Mouse (Mus musculus) kidney, postnatal 0 days (tissue): Measurements from ENCODE around the gene Gh. TPM values are rescaled to one million over a fixed set of nuclear protein-coding genes. Genes with fewer than 3 reads are reported as not detected.

Experiments used
- ATAC-seq: fragments of 200-750 bp; cut with Nextera tagmentation; replicated peaks from 2 replicates; pipeline ENCODE4 v1.8.0; 2017; ENCODE audit warnings: low read depth, moderate number of reproducible peaks, moderate TSS enrichment, moderate library complexity; ENCODE audit not compliant: low FRiP score
- DNase-seq: peaks from one replicate; pipeline ENCODE4 v3.0.0-alpha.2; 2016; ENCODE audit warnings: low spot score
- H3K27ac ChIP-seq: fragments of 300-500 bp; sonication (generic); 2 replicates; pipeline ENCODE4 v1.5.1; 2014; ENCODE audit warnings: mild to moderate bottlenecking
- H3K27me3 ChIP-seq: fragments of 300-500 bp; sonication (generic); 2 replicates; pipeline ENCODE4 v1.6.1; 2014; ENCODE audit warnings: low read length, mixed read lengths; ENCODE audit not compliant: insufficient read depth
- H3K36me3 ChIP-seq: fragments of 300-500 bp; sonication (generic); 2 replicates; pipeline ENCODE4 v1.6.1; 2014; ENCODE audit warnings: low read length, mixed read lengths; ENCODE audit not compliant: insufficient read depth
- H3K4me1 ChIP-seq: fragments of 300-500 bp; sonication (generic); replicated peaks from 2 replicates; pipeline ENCODE4 v1.6.1; 2014; ENCODE audit warnings: antibody characterized with exemption, low read length, mixed read lengths; ENCODE audit not compliant: insufficient read depth
- H3K4me2 ChIP-seq: fragments of 300-500 bp; sonication (generic); 2 replicates; pipeline ENCODE4 v1.6.1; 2014; ENCODE audit warnings: mild to moderate bottlenecking, low read length, moderate library complexity, mixed read lengths
- H3K4me3 ChIP-seq: fragments of 300-500 bp; sonication (generic); replicated peaks from 2 replicates; pipeline ENCODE4 v1.5.1; 2014; ENCODE audit warnings: low read depth, low read length
- H3K9ac ChIP-seq: fragments of 300-500 bp; sonication (generic); 2 replicates; pipeline ENCODE4 v1.6.1; 2014; ENCODE audit warnings: low read depth, low read length
- H3K9me3 ChIP-seq: fragments of 300-500 bp; sonication (generic); replicated peaks from 2 replicates; pipeline ENCODE4 v1.6.1; 2016; ENCODE audit warnings: low read length, inconsistent platforms, mixed read lengths
- CTCF ChIP-seq: IDR thresholded peaks from 2 replicates; pipeline ENCODE4 v1.5.1; 2016; ENCODE audit warnings: antibody characterized with exemption, low read depth, mild to moderate bottlenecking, moderate library complexity
- WGBS: fragments of 180-500 bp; shearing (Covaris S2); extraction: QIAGEN DNeasy Blood & Tissue Kit; methylation state at CpG from one replicate; pipeline ENCODE4 v1.1.7; 2014; 5-methylcytosine and 5-hydroxymethylcytosine counted together
- polyA plus RNA-seq: library from polyadenylated mRNA; unstranded; fragments of >200 nt; fragmentation: Nextera tagmentation; extraction: Ambion mirVana; gene quantifications from 2 replicates; pipeline ENCODE4 v1.2.1, GENCODE M21; 2015

The Gh gene
- polyA plus RNA-seq, 1 experiment from 2014 or later, result not detected

- H3K9ac ChIP-seq, result no peak overlapping the region
- DNase-seq (no peak), ATAC-seq (no peak)
- 70% methylated on average over 7 of the region's 7 CpGs for WGBS
- TF ChIP-seq CTCF, result no peak
- H3K36me3 ChIP-seq, result no peaks in the 10 kb centered on the region
- H3K9me3 ChIP-seq, result no peaks in the 10 kb centered on the region
- H3K4me2 ChIP-seq, result no peak overlapping the region
- H3K4me1 ChIP-seq, result no peaks in the 10 kb centered on the region
- no peak overlapping the region for H3K4me3 ChIP-seq
- no peaks in the 10 kb centered on the region for H3K27me3 ChIP-seq
- H3K27ac ChIP-seq, result no peak overlapping the region
Measured at GRCm38 (mm10) chr11:106338870-106339269, 37.2 kb upstream of the Gh start.

DNA sequence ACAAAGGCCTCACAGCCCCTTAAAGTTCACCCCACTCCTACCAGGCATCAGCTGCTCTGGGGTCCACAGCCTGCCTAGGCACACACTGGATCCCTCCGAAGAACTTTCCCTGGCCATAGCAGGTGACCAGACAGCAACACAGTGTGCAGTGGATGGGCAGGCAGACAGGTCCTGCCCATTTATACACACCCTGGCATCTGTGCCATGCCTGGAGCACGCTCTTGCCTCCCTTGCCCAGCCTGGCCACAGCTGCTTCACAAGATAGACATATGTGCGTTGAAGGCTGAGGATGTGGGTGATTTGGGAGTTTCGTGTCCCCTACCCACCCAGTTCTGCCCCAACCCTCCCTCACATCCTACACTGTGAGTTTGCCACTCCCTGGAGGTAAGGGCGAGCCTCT lies 36.4 kb upstream of the Gh start:
- ATAC-seq (no peak), DNase-seq (no peak)
- H3K9me3 ChIP-seq, result no peaks in the 10 kb centered on the region
- no peak for TF ChIP-seq CTCF
- H3K4me1 ChIP-seq, result no peaks in the 10 kb centered on the region
- no peak overlapping the region for H3K4me2 ChIP-seq
- H3K27ac ChIP-seq, result no peak overlapping the region
- no peaks in the 10 kb centered on the region for H3K36me3 ChIP-seq
- 77% methylated on average over 5 of the region's 5 CpGs for WGBS
- no peak overlapping the region for H3K4me3 ChIP-seq
- H3K9ac ChIP-seq, result no peak overlapping the region
- H3K27me3 ChIP-seq, result no peaks in the 10 kb centered on the region

GRCm38 (mm10) chr11:106334066-106334465 lies 32.4 kb upstream of the Gh start:
- 12% methylated on average over 2 of the region's 2 CpGs for WGBS
- DNase-seq, result peak; percentile 66
- 0 out of 2 replicates have a peak, but pooled peaks cover 3% of the 10 kb centered on the region for H3K4me1 ChIP-seq
- peak; percentile 50 for ATAC-seq
- H3K4me2 ChIP-seq, result no peak overlapping the region
- no peak overlapping the region for H3K27ac ChIP-seq
- no peak overlapping the region for H3K4me3 ChIP-seq
- TF ChIP-seq CTCF, result no peak
- H3K9me3 ChIP-seq, result no peaks in the 10 kb centered on the region
- H3K27me3 ChIP-seq, result no peaks in the 10 kb centered on the region
- no peaks in the 10 kb centered on the region for H3K36me3 ChIP-seq
- H3K9ac ChIP-seq, result no peak overlapping the region

GRCm38 (mm10) chr11:106332458-106332857 lies 30.8 kb upstream of the Gh start:
- no peak for ATAC-seq
- no peak for DNase-seq
- Histone ChIP-seq H3K36me3 (no peaks in the 10 kb centered on the region), H3K9ac (no peak overlapping the region), H3K4me1 (0 out of 2 replicates have a peak, but pooled peaks cover 3% of the 10 kb centered on the region), H3K27ac (no peak overlapping the region), H3K4me2 (no peak overlapping the region), H3K27me3 (no peaks in the 10 kb centered on the region), H3K9me3 (no peaks in the 10 kb centered on the region), H3K4me3 (no peak overlapping the region)
- 46% methylated on average over 4 of the region's 4 CpGs for WGBS
- no peak for TF ChIP-seq CTCF

DNA sequence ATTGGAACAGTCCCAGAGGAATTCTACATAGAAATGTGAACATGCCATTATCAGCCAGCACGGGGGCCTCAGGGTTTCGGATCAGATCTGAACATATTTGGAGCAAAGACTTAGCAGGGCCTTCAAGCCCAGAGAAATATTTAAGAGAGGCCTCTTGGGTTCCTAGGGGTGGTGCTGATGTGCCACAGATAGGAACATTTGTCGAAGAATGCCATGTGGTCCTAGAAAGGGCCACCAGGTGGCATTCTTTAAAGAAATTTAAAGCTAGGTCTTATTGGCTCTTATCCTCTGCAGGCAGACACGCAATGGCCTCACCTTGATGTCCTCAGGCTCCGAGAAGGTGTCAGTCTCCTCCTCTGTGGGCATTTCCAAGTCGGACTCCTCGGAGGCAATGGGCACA lies 28.0 kb upstream of the Gh start:
- ATAC-seq (no peak), DNase-seq (peak; percentile 85)
- Histone ChIP-seq H3K27ac (no peak overlapping the region), H3K36me3 (no peaks in the 10 kb centered on the region), H3K9me3 (no peaks in the 10 kb centered on the region), H3K4me2 (no peak overlapping the region), H3K4me3 (no peak overlapping the region), H3K9ac (no peak overlapping the region), H3K27me3 (no peaks in the 10 kb centered on the region), H3K4me1 (peaks cover 13% of the 10 kb centered on the region)
- WGBS, result 49% methylated on average over 7 of the region's 7 CpGs
- peak; percentile 79 for TF ChIP-seq CTCF

- DNase-seq (no peak), ATAC-seq (no peak)
- Histone ChIP-seq H3K4me2 (no peak overlapping the region), H3K36me3 (no peaks in the 10 kb centered on the region), H3K4me1 (peaks cover 19% of the 10 kb centered on the region), H3K27me3 (no peaks in the 10 kb centered on the region), H3K9ac (no peak overlapping the region), H3K27ac (no peak overlapping the region), H3K9me3 (no peaks in the 10 kb centered on the region), H3K4me3 (no peak overlapping the region)
- WGBS, result 46% methylated on average over 6 of the region's 6 CpGs
- TF ChIP-seq CTCF, result no peak
Measured at GRCm38 (mm10) chr11:106329128-106329527, 27.5 kb upstream of the Gh start.

- TF ChIP-seq CTCF, result no peak
- H3K27ac ChIP-seq, result no peak overlapping the region
- no peak for ATAC-seq
- H3K4me2 ChIP-seq, result no peak overlapping the region
- DNase-seq, result no peak
- H3K9me3 ChIP-seq, result no peaks in the 10 kb centered on the region
- H3K9ac ChIP-seq, result no peak overlapping the region
- no peaks in the 10 kb centered on the region for H3K36me3 ChIP-seq
- no peak overlapping the region for H3K4me3 ChIP-seq
- WGBS, result 40% methylated on average over 5 of the region's 5 CpGs
- no peaks in the 10 kb centered on the region for H3K27me3 ChIP-seq
- peaks cover 20% of the 10 kb centered on the region for H3K4me1 ChIP-seq
Measured at GRCm38 (mm10) chr11:106328521-106328920, 26.9 kb upstream of the Gh start.
